Mouse (Mus musculus): ENCODE results near the gene Kpna3. TPM values are rescaled to one million over a fixed set of nuclear protein-coding genes. Genes with fewer than 3 reads are reported as not detected.

Kpna3 gene
- polyA plus RNA-seq (2012; rRNA removed) (8.8 and 13.4 TPM in 2 replicates), polyA plus RNA-seq (2014; fragmentation: Nextera tagmentation; extraction: Ambion mirVana) (27.7 and 31.0 TPM in 2 replicates)

DNA sequence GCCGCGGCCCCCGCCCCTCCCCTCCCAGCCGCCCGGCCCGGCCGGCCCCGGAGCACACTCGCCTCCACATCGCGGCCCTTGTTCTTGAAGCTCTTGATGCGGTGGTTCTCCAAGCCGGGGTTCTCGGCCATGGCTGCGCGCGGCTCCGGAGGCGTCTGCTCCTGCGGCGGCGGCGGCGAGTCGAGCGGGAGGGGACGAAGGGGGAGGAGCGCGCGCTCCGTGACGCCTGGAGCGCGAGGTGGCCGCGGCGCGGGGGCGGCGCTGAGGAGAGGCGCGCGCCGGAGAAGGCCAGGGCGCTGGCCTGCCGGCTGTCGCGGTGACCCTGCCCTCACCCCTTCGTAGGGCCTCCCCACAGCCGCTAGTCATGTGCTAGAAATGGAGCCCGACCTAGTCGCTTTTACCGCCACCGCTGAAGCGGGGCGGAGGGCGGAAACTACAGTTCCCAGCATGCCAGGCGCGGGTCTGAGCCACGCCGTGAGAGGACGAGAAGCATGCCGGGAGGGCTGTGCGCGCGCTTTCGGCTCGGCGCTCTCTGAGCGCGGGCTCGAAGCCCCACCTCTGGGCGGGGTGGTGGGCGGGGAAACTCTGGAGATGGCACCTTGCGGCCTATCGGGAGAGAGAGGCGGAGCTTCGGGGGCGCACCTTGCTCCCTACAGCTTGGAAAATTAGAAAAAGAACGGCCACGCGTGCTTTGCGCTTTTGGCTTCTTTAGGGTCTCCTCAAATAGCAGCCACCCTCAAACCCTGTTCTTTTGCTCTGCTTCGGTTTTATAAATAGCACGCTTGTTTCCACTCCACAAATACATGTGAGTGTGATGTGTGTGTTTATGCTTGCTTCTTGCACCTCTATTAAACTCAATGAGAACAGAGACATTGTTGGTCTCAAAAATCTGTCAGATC is at the start of gene Kpna3:
Kpna3 (minus strand) TSS at position 214 of the 899 bp plus-strand sequence.
- peak; percentile 96 to 98 (median 96) for DNase-seq (ENCODE audit: low read depth in 3 of 3, low spot score in 3 of 3)
- peak; percentile 96 for ATAC-seq (ENCODE audit: insufficient read depth)
- Histone ChIP-seq H3K9me3 (ENCODE audit: control insufficient read depth, low read length) (no peaks in the 10 kb centered on the region), H3K4me3 (ENCODE audit: insufficient read depth in 1 of 2, low read depth in 2 of 2, low read length in 2 of 2) (peak within 1 kb of the TSS; percentile 97 to 99), H3K4me2 (ENCODE audit: low read depth) (peak within 1 kb of the TSS; percentile 85), H3K9ac (replicated peaks) (peak within 1 kb of the TSS; percentile 96), H3K27me3 (ENCODE audit: control insufficient read depth, insufficient read depth, low read length) (no peaks in the 10 kb centered on the region), H3K4me1 (replicated peaks; ENCODE audit: control insufficient read depth in 2 of 2, insufficient read depth in 2 of 2, low read length in 1 of 2) (peaks cover 8 to 14% of the 10 kb centered on the region in 2 experiments), H3K36me3 (replicated peaks; ENCODE audit: control insufficient read depth, insufficient read depth, low read depth) (no peaks in the 10 kb centered on the region), H3K27ac (peak within 1 kb of the TSS; percentile 71)
- TF ChIP-seq CTCF (IDR thresholded peaks at IDR 0.05; ENCODE audit: low read depth) (no peak), EP300 (IDR thresholded peaks at IDR 0.05; ENCODE audit: low read depth) (no peak)
- WGBS (ENCODE audit: insufficient replicate concordance): under 1% methylated on average over 78 of the region's 85 CpGs

- no peak for ATAC-seq (ENCODE audit: insufficient read depth)
- 19% methylated on average over 2 of the region's 2 CpGs for WGBS (ENCODE audit: insufficient replicate concordance)
- no peak for DNase-seq (ENCODE audit: low read depth in 3 of 3, low spot score in 3 of 3)
These were observed 20.7 kb upstream of the Kpna3 start for GRCm38 (mm10) chr14:61460365-61460764.

DNA sequence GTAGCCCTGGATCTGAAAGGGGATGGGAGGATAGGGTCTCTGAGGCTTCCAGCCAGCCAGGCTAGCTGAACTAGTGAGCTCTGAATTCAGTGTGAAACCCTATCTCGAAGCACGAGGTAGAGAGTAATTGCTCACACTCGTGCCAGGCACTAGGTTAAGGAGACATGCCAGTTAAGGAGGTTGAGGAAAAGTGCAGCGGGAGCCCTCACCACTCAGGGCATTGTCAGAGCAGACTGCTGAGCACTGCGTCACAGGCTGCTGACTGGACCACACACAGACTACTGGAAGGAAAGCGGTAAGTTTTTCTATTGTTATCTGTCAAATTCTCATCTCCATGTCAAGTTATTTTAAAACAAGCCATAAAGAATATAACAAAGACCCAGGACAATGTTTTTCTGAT is 17.8 kb upstream of the Kpna3 start:
- DNase-seq (ENCODE audit: low read depth in 3 of 3, low spot score in 3 of 3): no peak
- ATAC-seq (ENCODE audit: insufficient read depth): no peak
- Histone ChIP-seq H3K9me3 (ENCODE audit: control insufficient read depth, low read length) (no peaks in the 10 kb centered on the region), H3K9ac (replicated peaks) (no peak overlapping the region), H3K4me1 (replicated peaks; ENCODE audit: control insufficient read depth in 2 of 2, insufficient read depth in 2 of 2, low read length in 1 of 2) (no peaks in the 10 kb centered on the region), H3K27ac (no peak overlapping the region), H3K4me3 (ENCODE audit: insufficient read depth in 1 of 2, low read depth in 2 of 2, low read length in 2 of 2) (no peak overlapping the region), H3K36me3 (replicated peaks; ENCODE audit: control insufficient read depth, insufficient read depth, low read depth) (no peaks in the 10 kb centered on the region), H3K27me3 (ENCODE audit: control insufficient read depth, insufficient read depth, low read length) (no peaks in the 10 kb centered on the region), H3K4me2 (ENCODE audit: low read depth) (no peak overlapping the region)
- TF ChIP-seq EP300 (IDR thresholded peaks at IDR 0.05; ENCODE audit: low read depth) (no peak), CTCF (IDR thresholded peaks at IDR 0.05; ENCODE audit: low read depth) (no peak)
- WGBS (ENCODE audit: insufficient replicate concordance): 67% methylated on average over 6 of the region's 6 CpGs

More at GRCm38 (mm10) chr14:61460365-61460764, 20.7 kb upstream of the Kpna3 start:
- TF ChIP-seq CTCF (IDR thresholded peaks at IDR 0.05; ENCODE audit: low read depth) (no peak), EP300 (IDR thresholded peaks at IDR 0.05; ENCODE audit: low read depth) (no peak)
- no peak overlapping the region for H3K4me3 ChIP-seq (ENCODE audit: insufficient read depth in 1 of 2, low read depth in 2 of 2, low read length in 2 of 2)
- H3K36me3 ChIP-seq (replicated peaks; ENCODE audit: control insufficient read depth, insufficient read depth, low read depth): no peaks in the 10 kb centered on the region
- no peak overlapping the region for H3K9ac ChIP-seq (replicated peaks)
- H3K4me1 ChIP-seq (replicated peaks; ENCODE audit: control insufficient read depth in 2 of 2, insufficient read depth in 2 of 2, low read length in 1 of 2): no peaks in the 10 kb centered on the region
- H3K27me3 ChIP-seq (ENCODE audit: control insufficient read depth, insufficient read depth, low read length): no peaks in the 10 kb centered on the region
- H3K4me2 ChIP-seq (ENCODE audit: low read depth): no peak overlapping the region
- no peaks in the 10 kb centered on the region for H3K9me3 ChIP-seq (ENCODE audit: control insufficient read depth, low read length)
- H3K27ac ChIP-seq: no peak overlapping the region

DNA sequence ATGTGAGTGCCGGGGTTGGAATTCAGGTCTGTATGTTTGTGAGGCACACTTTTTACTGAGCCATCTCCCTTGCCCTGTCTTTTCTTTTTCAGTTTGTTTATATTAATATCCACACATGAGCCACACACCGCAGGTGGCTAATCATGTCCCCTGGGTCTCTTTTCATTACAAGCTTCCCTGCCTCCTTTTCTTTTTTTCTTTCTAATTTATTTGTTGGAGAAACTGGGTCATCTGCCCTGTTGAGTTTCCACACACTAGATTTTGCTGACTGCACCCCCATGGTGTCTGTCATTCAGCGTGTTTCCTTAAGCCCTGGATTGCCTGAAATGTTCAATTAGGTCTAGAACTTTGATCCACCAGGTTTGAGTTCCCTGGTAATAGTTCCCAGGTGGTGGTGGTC is 15.9 kb upstream of the Kpna3 start:
- no peaks in the 10 kb centered on the region for H3K27me3 ChIP-seq (ENCODE audit: control insufficient read depth, insufficient read depth, low read length)
- H3K9me3 ChIP-seq (ENCODE audit: control insufficient read depth, low read length): no peaks in the 10 kb centered on the region
- H3K4me1 ChIP-seq (replicated peaks; ENCODE audit: control insufficient read depth in 2 of 2, insufficient read depth in 2 of 2, low read length in 1 of 2): no peaks in the 10 kb centered on the region
- 69% methylated on average over 3 of the region's 3 CpGs for WGBS (ENCODE audit: insufficient replicate concordance)
- H3K27ac ChIP-seq: no peak overlapping the region
- TF ChIP-seq CTCF (IDR thresholded peaks at IDR 0.05; ENCODE audit: low read depth) (no peak), EP300 (IDR thresholded peaks at IDR 0.05; ENCODE audit: low read depth) (no peak)
- H3K36me3 ChIP-seq (replicated peaks; ENCODE audit: control insufficient read depth, insufficient read depth, low read depth): no peaks in the 10 kb centered on the region
- DNase-seq (ENCODE audit: low read depth in 3 of 3, low spot score in 3 of 3): no peak
- H3K4me3 ChIP-seq (ENCODE audit: insufficient read depth in 1 of 2, low read depth in 2 of 2, low read length in 2 of 2): no peak overlapping the region
- no peak overlapping the region for H3K4me2 ChIP-seq (ENCODE audit: low read depth)
- ATAC-seq (ENCODE audit: insufficient read depth): no peak
- H3K9ac ChIP-seq (replicated peaks): no peak overlapping the region

GRCm38 (mm10) chr14:61453032-61453431 is 13.4 kb upstream of the Kpna3 start:
- DNase-seq (ENCODE audit: low read depth in 3 of 3, low spot score in 3 of 3) (no peak), ATAC-seq (ENCODE audit: insufficient read depth) (no peak)
- no peak overlapping the region for H3K27ac ChIP-seq
- H3K36me3 ChIP-seq (replicated peaks; ENCODE audit: control insufficient read depth, insufficient read depth, low read depth): no peaks in the 10 kb centered on the region
- H3K9ac ChIP-seq (replicated peaks): no peak overlapping the region
- no peak overlapping the region for H3K4me2 ChIP-seq (ENCODE audit: low read depth)
- no peaks in the 10 kb centered on the region for H3K27me3 ChIP-seq (ENCODE audit: control insufficient read depth, insufficient read depth, low read length)
- no peaks in the 10 kb centered on the region for H3K4me1 ChIP-seq (replicated peaks; ENCODE audit: control insufficient read depth in 2 of 2, insufficient read depth in 2 of 2, low read length in 1 of 2)
- 63% methylated on average over 4 of the region's 4 CpGs for WGBS (ENCODE audit: insufficient replicate concordance)
- H3K9me3 ChIP-seq (ENCODE audit: control insufficient read depth, low read length): no peaks in the 10 kb centered on the region
- H3K4me3 ChIP-seq (ENCODE audit: insufficient read depth in 1 of 2, low read depth in 2 of 2, low read length in 2 of 2): no peak overlapping the region
- TF ChIP-seq EP300 (IDR thresholded peaks at IDR 0.05; ENCODE audit: low read depth): no peak
- TF ChIP-seq CTCF (IDR thresholded peaks at IDR 0.05; ENCODE audit: low read depth): no peak

Measured in liver, embryonic 14.5 days (tissue).